Mouse (Mus musculus): ENCODE results near the gene Fhad1. TPM values are rescaled to one million over a fixed set of nuclear protein-coding genes. Genes with fewer than 3 reads are reported as not detected.

The Fhad1 gene
- polyA plus RNA-seq, 1 experiment from 2014 or later: 0.61 TPM

DNA sequence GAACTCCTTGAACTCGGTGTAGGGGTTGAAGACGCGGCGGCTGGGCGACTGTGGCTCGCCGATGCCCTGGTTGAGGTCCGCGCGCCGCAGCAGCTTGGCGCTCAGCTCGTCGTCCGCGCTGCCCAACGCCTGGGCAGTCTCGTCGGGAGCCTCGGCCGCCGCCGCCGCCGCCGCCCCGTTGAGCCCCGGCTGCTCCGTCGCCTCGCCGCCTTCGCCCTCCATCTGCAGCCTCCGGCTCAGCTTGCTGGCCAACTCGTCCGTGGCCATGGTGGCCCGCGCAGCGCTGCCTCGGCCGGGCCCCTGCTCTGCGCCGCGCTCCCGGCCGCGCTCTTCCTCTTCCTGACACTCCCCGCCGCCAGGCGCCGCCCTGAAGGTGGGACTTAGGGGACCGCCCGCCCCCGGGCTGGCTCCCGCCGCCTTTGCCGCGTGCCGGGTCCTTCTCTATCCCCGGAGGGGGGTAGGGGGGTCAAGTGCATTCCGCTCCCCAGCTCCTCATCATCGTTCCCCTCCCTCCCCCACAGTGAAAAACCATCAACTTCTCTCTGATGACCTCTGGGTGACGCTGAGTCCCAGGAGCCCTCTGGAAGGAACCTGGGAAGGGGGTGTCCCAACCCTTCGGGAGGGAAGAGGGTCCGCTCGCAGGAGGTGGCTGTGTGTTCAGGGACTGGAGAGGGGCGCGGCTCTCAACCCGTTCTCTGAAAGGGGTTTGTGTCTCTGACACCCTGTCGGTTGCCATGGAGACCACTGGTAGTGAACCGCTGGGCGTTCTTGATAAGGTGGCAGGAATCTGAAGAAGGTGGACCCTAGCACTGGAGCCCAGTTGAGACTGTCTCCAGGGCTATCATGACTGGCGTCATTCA lies 140.1 kb downstream of the Fhad1 start, which contains the start of gene Efhd2:
Gene Efhd2 (minus strand): TSS at position 320 of the 860 bp plus-strand sequence.
- Histone ChIP-seq H3K27me3 (replicated peaks) (peaks cover 26% of the 10 kb centered on the region), H3K9ac (peak within 1 kb of the TSS; percentile 93), H3K27ac (peak within 1 kb of the TSS; percentile 90), H3K4me3 (peak within 1 kb of the TSS; percentile 76), H3K9me3 (replicated peaks) (no peaks in the 10 kb centered on the region), H3K36me3 (peaks cover 23% of the 10 kb centered on the region), H3K4me2 (peak within 1 kb of the TSS; percentile 95), H3K4me1 (peaks cover 66% of the 10 kb centered on the region)
- peak; percentile 89 for ATAC-seq
- WGBS (ENCODE audit: insufficient replicate concordance): under 1% methylated on average over 73 of the region's 73 CpGs

DNA sequence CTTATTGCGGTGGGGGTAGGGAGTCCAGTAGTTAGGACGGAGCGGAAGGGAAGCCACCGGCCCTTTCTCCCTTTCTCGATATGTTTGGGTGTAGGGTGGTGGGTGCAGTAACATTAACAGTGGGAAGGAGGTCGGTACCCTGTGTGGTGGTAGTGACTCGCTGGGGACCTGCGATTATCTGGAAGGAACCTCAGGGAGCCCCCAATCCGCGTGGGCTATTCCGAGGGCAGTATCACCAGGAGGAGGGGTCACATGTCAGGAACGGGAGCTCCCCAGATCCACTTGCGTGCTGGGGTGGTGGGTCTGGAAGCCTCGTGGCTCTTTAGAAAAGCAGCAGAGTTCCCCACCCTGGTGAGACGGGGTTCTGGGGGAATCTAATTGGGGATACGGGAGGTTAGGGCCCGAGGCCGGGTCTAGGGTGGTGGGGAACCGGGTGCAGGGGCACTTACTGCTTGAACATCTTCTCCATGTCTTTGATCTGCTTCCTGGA lies 140.7 kb downstream of the Fhad1 start:
- Histone ChIP-seq H3K27me3 (replicated peaks) (peaks cover 26% of the 10 kb centered on the region), H3K36me3 (peaks cover 29% of the 10 kb centered on the region), H3K4me3 (peak overlapping the region; percentile 76), H3K9ac (peak overlapping the region; percentile 93), H3K4me1 (peaks cover 73% of the 10 kb centered on the region), H3K4me2 (peak overlapping the region; percentile 95), H3K9me3 (replicated peaks) (no peaks in the 10 kb centered on the region), H3K27ac (peak overlapping the region; percentile 90)
- no peak for ATAC-seq
- under 1% methylated on average over 19 of the region's 19 CpGs for WGBS (ENCODE audit: insufficient replicate concordance)

DNA sequence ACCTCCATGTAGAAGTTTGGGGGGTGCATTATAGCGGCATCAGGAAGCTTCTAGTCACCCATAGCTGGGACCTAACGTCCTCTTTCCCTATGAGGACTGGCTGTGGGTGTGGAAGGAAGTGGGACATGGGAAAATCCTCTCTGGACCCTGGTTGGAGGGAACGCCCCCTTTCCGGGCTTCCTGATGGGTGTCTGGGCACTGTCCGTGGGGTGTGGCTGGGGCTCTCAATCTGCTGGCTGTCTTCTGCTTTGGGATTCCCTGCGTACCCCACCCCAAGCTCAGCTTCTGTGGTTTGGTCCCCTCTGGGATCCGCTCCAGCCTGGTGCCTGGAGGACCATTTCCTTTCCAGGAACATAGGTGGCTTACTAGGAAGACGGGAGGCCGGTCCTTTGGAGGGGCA lies 141.9 kb downstream of the Fhad1 start:
- Histone ChIP-seq H3K27me3 (replicated peaks) (peaks cover 16% of the 10 kb centered on the region), H3K27ac (peak overlapping the region; percentile 52; the same call in 1 of the 2 replicates), H3K4me3 (peak overlapping the region; percentile 76), H3K9ac (peak overlapping the region; percentile 93), H3K36me3 (peaks cover 40% of the 10 kb centered on the region), H3K4me2 (peak overlapping the region; percentile 95), H3K4me1 (peaks cover 69% of the 10 kb centered on the region), H3K9me3 (replicated peaks) (no peaks in the 10 kb centered on the region)
- no peak for ATAC-seq
- WGBS (ENCODE audit: insufficient replicate concordance): 68% methylated on average over 9 of the region's 9 CpGs

DNA sequence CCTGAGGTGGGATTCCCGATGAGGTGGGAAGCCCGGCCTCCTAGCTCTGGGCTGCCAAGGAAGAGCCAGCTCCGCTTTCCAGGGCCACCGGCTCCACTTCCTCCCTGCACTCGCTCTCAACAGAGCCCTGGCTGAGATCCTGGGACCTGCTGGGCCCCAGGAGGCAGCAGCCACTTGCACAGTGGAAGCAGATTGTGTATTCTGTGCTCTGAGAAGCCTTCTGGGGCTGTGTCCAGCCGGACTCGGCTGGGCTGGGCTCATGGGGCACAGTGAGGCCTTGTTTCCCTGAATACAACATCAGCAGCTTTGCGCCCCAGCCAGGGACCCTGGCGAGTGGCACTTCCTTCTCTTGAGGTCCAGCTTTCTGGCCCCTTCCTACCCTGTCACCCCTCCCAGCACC lies 143.0 kb downstream of the Fhad1 start:
- H3K27me3 ChIP-seq (replicated peaks): peaks cover 6% of the 10 kb centered on the region; the same call in 1 of the 2 replicates
- peak overlapping the region; percentile 41 for H3K9ac ChIP-seq
- no peaks in the 10 kb centered on the region for H3K9me3 ChIP-seq (replicated peaks)
- peak overlapping the region; percentile 52 for H3K27ac ChIP-seq
- peak overlapping the region; percentile 76 for H3K4me3 ChIP-seq
- H3K4me2 ChIP-seq: peak overlapping the region; percentile 95
- ATAC-seq: no peak
- 72% methylated on average over 9 of the region's 9 CpGs for WGBS (ENCODE audit: insufficient replicate concordance)
- H3K4me1 ChIP-seq: peaks cover 76% of the 10 kb centered on the region
- H3K36me3 ChIP-seq: peaks cover 45% of the 10 kb centered on the region

DNA sequence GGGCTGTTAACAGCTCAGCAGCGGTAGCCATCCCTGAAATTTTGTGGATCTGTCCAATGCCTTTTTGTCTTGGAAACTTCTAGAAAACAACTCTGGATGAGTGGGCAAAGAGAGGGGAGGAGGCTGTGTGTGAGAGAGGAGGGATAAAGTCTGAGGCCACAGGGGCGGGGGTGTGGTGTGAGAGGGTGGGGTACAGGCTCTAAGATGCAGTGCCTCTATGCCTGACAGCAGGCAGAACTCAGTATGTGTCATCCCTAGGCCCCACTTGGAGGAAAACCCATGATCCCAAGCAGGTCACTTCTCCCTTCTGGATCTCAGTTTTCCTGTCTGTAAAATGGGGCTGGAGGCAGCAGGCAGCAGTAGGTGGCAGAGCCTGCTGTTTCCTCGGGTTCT lies 143.6 kb downstream of the Fhad1 start:
- Histone ChIP-seq H3K27ac (peak overlapping the region; percentile 52), H3K4me3 (peak overlapping the region; percentile 76; the same call in 1 of the 2 replicates), H3K9ac (peak overlapping the region; percentile 41), H3K4me2 (peak overlapping the region; percentile 95), H3K9me3 (replicated peaks) (no peaks in the 10 kb centered on the region), H3K27me3 (replicated peaks) (peaks cover 3% of the 10 kb centered on the region; the same call in 1 of the 2 replicates), H3K4me1 (peaks cover 77% of the 10 kb centered on the region), H3K36me3 (peaks cover 50% of the 10 kb centered on the region)
- no peak for ATAC-seq
- WGBS (ENCODE audit: insufficient replicate concordance): 83% methylated on average over 3 of the region's 3 CpGs

DNA sequence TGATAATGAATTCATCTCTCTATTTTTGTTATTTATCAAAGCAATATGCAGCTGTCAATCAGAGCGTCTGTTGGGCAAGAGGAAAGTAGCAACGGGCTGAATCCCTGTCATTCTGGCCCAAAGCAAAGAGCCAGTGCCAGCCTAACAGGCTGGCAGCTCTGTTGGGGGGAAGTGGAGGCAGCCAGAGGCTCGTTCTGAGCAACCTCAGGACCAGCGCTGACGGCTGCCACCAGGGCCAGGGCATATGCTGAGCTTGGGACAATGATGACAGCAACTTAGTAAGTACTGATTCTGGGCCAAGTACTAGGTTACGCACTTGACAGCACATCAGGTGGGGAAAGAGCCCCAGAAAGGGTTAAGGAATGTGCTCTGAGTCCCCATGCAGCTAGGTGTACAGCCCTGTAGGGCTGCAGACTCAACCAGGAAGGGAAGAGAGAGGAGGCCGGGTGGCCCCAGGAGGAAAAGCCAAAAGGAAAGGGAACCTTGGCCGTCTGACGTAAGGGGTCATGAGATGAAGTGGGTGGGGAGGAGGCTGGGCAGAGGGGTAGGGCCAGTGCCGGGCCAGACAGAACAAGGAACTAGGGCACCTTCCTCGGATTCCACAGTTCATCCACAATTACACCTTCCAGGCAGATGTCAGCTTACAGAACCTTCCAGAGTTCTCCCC lies 144.1 kb downstream of the Fhad1 start:
- no peak for ATAC-seq
- WGBS (ENCODE audit: insufficient replicate concordance): 71% methylated on average over 11 of the region's 11 CpGs
- peak overlapping the region; percentile 26; the same call in 1 of the 2 replicates for H3K27ac ChIP-seq
- H3K4me3 ChIP-seq: no peak overlapping the region
- H3K4me1 ChIP-seq: peaks cover 72% of the 10 kb centered on the region
- peak overlapping the region; percentile 20; the same call in 1 of the 2 replicates for H3K9ac ChIP-seq
- H3K36me3 ChIP-seq: peaks cover 56% of the 10 kb centered on the region
- H3K27me3 ChIP-seq (replicated peaks): no peaks in the 10 kb centered on the region
- H3K9me3 ChIP-seq (replicated peaks): no peaks in the 10 kb centered on the region
- peak overlapping the region; percentile 95 for H3K4me2 ChIP-seq

DNA sequence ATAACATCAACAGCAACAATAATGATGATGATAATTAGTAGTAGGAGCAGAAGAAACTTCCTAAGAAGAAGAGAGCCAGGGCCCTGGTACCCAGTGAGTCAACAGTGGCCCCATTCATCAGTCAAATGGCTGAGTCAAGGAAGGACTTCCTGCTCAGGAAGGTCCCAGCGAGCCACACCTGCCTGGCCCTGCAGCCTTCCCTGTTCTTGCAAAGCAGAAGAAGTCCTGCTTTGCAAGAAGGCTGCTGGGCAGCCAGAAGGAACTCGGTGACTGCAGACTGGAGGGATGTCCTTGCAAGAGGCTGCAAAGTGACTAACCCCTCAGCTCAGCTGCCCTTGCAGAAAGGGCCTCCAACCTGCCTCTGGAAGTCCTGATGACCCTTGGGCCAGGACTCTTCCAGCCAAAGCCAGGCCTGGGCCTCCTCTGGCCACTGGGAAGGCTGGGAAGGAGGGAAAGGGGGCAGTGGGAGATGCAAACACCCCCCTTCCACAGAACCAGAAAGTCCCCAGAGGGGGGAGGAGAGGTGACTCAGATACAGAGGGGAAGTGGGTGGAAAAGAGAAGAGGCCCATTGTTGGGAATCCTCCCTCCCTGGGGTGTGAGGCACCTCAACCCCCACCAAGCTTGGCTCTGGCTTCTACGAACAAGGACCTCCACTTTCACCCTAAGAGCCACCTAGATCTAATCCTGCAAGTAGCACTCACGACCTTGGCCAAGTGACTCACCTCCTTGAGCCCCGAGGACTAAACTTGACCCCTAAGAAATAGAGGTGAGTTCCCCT lies 145.3 kb downstream of the Fhad1 start:
- Histone ChIP-seq H3K4me1 (peaks cover 63% of the 10 kb centered on the region), H3K4me3 (no peak overlapping the region), H3K4me2 (no peak overlapping the region), H3K27me3 (replicated peaks) (no peaks in the 10 kb centered on the region), H3K36me3 (peaks cover 65% of the 10 kb centered on the region), H3K9me3 (replicated peaks) (no peaks in the 10 kb centered on the region), H3K9ac (no peak overlapping the region), H3K27ac (no peak overlapping the region; the same call in 1 of the 2 replicates)
- WGBS (ENCODE audit: insufficient replicate concordance): 61% methylated on average over 5 of the region's 5 CpGs
- ATAC-seq: no peak

DNA sequence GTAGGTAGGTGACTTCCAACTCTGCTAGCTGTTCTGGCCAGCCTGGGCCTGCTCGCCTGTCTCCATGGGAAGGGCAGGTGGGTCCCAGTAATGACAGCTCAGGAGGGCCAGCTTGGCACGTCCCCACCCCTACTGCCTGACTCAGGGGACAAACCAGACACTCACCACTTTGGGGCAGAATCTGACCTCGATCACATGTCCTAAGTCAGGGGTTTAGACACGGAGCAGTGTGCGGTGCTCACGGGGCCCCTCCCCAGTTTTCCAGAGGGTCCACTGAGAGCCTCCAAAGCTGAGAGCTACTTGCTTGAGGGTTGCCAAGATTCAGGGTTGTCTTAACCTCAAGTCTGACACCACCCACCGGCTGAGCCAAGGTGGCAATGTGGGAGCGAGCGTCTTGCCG lies 146.8 kb downstream of the Fhad1 start:
- Histone ChIP-seq H3K27me3 (replicated peaks) (no peaks in the 10 kb centered on the region), H3K36me3 (peaks cover 81% of the 10 kb centered on the region), H3K4me1 (peaks cover 58% of the 10 kb centered on the region), H3K4me2 (no peak overlapping the region), H3K9me3 (replicated peaks) (no peaks in the 10 kb centered on the region), H3K9ac (no peak overlapping the region), H3K4me3 (no peak overlapping the region), H3K27ac (no peak overlapping the region)
- WGBS (ENCODE audit: insufficient replicate concordance): 87% methylated on average over 10 of the region's 10 CpGs
- no peak for ATAC-seq

DNA sequence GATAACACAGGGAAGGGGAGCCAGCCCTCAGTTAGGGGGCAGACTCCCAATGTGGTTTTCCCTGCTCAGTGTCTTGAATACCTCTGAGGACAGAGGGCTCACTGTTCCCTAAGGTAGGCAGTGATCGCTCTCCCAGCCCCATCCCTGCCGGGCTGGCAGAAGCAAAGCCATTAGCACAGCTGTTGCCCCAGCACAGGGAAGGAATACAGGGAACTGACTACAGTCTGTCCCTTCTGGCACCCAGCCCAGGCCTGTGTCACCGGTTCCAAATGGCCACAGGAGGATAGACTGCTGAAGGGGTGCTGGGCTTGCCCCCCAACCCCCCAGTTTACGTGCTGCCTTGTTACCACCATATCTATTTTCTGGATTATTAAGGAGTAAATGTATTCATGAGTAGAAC lies 147.4 kb downstream of the Fhad1 start:
- WGBS (ENCODE audit: insufficient replicate concordance): 82% methylated on average over 4 of the region's 4 CpGs
- Histone ChIP-seq H3K27me3 (replicated peaks) (no peaks in the 10 kb centered on the region), H3K36me3 (peaks cover 86% of the 10 kb centered on the region), H3K4me1 (peaks cover 52% of the 10 kb centered on the region), H3K27ac (no peak overlapping the region), H3K9ac (no peak overlapping the region), H3K9me3 (replicated peaks) (no peaks in the 10 kb centered on the region), H3K4me2 (no peak overlapping the region), H3K4me3 (no peak overlapping the region)
- no peak for ATAC-seq

DNA sequence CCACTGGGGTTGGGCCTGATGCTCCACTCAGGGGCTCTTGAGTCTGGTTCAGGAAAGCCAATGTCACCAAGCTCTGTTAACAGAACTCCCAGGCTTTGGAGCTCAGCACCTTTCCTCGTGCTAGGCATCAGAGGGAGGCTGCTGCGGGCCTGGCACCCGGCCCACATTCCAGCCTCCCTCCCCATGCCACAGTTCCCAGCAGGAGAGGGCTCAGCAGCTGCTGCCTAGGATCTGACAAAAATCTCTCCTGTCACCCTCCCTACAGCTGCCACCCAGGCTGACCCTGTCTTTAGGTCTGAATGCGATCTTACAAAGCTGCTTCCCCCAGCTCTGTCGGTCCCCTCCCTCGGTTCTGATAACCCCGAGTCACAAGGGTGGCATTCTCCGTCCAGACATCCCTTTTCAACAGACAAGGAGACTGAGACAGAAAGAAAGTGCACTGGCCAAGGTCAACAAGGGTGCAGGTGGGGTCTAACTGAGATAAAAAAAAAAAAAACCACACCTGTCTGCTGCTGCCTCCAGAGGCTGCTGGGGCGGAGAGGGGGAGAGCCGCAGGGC lies 147.9 kb downstream of the Fhad1 start:
- Histone ChIP-seq H3K27me3 (replicated peaks) (no peaks in the 10 kb centered on the region), H3K4me2 (no peak overlapping the region), H3K9ac (no peak overlapping the region), H3K9me3 (replicated peaks) (no peaks in the 10 kb centered on the region), H3K36me3 (peaks cover 89% of the 10 kb centered on the region), H3K4me3 (no peak overlapping the region), H3K27ac (no peak overlapping the region), H3K4me1 (peaks cover 47% of the 10 kb centered on the region)
- no peak for ATAC-seq
- WGBS (ENCODE audit: insufficient replicate concordance): 67% methylated on average over 10 of the region's 10 CpGs

DNA sequence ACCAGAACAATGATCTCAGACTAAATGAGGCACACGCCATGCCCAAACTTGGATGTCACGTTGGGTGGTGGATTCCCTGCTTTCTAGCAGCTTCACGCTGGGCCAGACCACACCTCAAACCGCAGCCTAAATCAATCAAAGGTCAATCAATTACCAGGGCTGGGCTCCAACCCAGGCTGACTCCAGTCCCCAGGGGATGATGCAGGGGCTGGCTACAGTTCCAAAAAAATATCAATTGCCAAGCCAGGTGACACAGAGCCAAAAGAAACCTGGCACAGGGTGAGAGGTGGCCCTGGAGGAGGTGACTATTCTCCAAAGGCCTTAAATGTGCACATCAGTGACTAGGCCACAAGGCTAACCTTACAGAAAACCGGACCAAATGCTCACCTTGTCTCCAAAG lies 149.3 kb downstream of the Fhad1 start:
- 80% methylated on average over 5 of the region's 5 CpGs for WGBS (ENCODE audit: insufficient replicate concordance)
- Histone ChIP-seq H3K4me1 (peaks cover 33% of the 10 kb centered on the region), H3K9me3 (replicated peaks) (no peaks in the 10 kb centered on the region), H3K27me3 (replicated peaks) (no peaks in the 10 kb centered on the region), H3K36me3 (peaks cover 89% of the 10 kb centered on the region), H3K4me3 (no peak overlapping the region), H3K4me2 (no peak overlapping the region), H3K9ac (no peak overlapping the region), H3K27ac (no peak overlapping the region)
- ATAC-seq: no peak

Data from liver, embryonic 12.5 days (tissue).